Mouse (Mus musculus) adrenal gland, postnatal 4 days (tissue): ENCODE measurements at regions not wholly inside any gene's neighbourhood (a gene's known extent, or its start where the extent isn't known, plus 50 kb on each side); places are given as distances from the start of the nearest gene placed in this dataset.

Experiments
- DNase-seq, 2 experiments: peaks; one replicate each; pipeline ENCODE4 v3.0.0; 2021 to 2022; ENCODE audit warnings: low spot score in 2 of 2, mixed read lengths in 2 of 2

DNA sequence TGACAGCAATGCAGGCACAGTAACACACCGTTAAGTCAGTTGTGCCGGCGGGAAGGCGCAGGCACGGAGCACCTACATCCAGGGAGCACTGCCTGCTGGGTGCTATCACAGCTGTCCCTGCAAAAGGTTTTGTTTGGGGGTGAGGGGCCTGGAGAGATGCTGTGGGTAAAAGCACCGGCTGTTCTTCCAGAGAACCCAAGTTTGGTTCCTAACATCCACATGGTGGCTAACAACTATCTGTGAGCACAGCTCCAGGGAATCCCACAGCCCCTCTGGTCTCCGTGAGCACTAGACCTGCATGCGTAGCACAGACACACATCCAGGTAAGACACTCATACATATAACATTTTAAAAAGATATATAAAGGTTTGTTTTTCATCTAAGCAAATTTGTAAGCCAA, 72.0 kb upstream of the Slc38a4 start:
- DNase-seq, result no peak

DNA sequence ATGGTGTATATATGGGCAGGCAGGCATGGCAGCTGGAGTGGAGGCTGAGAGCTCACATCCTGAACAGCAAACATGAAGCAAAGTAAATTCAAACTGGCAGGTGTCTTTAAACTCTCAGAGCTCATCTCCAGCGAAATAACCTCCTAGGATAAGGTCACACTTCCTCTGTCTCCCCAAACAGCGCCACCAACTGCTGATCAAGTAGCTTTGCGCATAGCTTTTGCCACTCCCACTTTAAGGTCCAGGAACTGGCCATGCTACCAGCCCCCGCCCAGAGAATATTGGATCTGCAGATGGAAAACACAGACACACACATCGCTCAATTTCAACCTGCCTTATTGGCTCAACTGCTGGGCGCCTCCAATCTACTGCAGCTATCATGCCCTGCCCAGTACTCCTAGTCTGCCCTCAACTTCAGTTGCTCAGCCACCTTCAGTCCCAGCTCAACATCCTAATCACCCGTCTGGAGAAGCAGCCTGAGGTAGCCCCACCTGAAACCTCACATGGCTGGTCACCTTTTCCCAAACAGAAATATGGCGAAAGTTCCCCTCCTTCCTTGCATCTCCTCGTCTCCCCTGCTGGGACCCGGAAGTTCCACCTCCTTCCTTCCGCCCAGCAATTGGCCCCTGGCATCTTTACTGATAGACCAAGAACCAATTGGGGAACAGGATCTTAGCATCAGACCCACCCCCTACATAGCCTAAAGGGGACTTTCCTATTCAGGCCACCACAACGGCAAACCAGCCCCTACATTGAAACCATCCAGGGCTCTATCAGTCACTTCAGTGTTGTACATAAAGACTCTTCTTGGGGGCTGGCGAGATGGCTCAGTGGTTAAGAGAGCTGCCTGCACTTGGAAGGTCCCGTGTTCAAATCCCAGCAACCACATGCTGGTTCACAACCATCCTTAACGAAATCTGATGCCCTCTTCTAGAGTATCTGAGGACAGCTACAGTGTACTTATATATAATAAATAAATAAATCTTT, 70.4 kb upstream of the Slc38a4 start:
- DNase-seq, result no peak

DNA sequence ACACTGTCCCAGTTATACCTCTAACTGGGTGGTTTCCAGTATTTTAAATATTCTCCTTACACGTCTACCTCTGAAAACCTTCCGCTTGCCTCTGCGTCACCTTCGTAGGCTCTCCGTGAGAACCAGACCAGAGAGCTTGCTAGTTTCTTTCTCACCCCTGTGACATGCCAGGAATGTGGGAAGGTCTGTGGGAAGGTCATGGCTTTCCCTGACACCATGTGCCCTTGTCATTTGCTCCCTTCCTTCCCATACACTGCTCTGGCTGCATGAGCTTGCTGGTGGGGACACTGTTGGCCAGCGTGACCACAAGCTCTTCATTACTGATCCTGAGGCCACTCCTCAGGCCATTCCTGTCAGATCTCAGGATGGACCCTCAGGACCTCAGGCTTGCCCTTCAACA, 66.5 kb upstream of the Slc38a4 start:
- no peak for DNase-seq

DNA sequence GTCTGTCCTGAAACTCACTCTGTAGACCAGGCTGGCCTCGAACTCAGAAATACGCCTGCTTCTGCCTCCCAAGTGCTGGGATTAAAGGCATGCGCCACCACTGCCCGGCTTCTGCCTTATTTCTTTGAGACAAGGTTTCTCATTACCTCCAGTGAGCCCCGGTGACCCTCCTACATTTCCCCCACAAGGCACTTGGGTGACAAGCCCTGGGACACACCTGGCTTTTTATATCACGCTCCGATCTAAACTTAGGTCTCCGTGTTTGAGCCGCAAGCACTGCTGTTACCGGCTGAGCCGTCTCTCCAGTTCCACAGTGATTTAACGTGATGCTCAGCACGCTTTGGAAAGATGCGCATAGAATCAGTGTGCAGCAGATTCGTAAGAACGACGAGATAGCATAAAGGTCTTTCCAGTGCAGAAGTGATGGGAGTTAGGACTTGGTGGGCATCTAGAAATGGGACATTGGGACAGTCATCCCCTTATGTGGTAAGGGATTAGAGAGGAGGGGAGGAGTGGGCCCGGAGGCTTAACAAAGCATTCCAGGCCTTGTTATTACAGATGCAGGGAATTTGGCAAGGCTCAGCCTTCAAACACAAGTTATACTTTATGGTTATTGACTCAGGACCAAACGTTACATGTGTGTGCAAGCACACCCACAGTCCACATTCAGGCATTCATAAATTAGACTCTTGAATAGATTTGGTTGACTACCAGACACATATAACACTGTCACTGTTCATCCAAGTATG, 56.9 kb upstream of the Slc38a4 start:
- DNase-seq, result no peak

DNA sequence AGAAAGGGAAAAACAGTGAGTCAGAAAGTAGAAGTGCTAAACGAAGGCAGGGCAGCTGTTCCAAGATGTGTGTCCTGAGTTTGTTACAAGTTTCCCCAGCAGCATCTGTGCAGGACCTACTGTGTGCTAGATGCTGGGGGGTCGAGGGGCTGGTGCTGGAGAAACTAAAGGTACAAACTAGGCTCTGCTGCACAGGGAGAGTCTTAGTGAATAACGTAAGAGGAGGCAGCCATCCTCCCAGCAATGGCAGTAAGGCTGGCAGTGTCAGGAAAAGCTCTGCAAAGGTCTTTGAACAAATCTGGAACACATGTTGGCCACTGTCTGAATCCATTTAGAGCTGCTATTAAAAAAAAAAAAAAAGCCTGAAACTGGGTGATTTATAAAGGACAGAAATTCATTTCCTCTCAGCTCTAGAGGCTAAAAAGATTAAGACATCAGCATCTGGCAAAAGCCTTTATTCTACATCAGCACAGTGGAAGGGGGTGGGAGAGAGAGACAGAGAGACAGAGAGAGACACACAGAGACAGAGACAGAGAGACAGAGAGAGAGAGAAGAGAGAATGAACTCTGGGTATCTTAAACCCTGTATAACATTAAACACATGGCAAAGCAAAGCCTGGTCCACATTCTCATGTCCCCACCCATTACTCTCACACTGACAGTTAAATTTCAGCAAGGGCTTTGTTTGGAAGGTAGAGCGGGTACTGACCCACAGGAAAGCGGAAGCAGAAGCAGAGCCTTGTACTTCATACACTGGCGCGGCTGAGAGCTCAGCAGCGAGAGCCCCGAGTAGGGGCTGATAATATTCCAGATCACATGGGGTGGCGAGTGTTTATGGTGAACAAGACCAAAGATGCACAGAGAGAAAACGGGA, 55.8 kb upstream of the Slc38a4 start:
- no peak for DNase-seq

DNA sequence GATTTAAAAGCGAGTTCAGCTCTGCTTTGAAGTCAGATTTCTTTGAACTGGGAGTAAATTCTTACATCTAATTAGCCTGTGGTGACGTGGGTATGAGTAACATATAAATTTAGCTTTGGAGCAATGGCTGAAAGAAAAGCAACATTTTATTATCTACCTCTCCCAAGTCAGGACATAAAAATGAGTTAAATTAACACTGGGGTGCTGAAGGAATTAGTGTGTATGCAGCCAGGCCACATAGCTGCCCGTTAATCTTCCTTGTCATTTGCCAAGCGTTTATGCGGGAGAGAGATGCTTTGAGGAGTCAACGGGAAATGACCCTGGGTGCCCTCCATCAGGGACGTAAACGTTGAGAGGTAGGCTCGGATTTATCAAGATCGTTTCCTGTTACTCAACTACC, 52.0 kb upstream of the Slc38a4 start:
- no peak for DNase-seq

DNA sequence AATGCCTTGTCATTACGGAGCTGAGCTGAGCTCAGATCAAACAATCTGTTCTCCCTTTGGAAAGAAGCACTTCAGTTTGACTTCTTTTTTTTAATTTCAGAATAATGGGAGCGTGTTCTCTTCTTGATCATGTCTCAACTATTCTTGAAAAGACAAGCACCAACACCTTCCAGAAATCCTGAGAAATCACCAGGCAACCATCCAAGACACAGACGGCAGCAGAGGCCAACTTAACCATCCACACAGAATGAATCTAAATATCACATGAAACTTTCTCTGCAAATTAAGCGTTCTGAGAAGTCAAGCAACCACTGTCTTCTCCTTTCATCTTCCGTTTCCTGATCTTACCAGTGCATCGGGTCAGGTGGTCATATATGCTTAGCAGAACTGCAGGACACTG, 50.8 kb upstream of the Slc38a4 start:
- DNase-seq, result no peak
